Mouse (Mus musculus) cortical plate, adult 2 months (tissue): ENCODE measurements around the gene 1810043G02Rik.

ENCODE experiments used
- CTCF ChIP-seq: fragments of 200-500 bp; IDR thresholded peaks from 2 replicates; pipeline ENCODE4 v1.5.1; 2011; ENCODE audit warnings: mild to moderate bottlenecking, control low read depth, low read length; ENCODE audit not compliant: insufficient read depth; ENCODE audit errors: extremely low read depth
- POLR2A ChIP-seq: fragments of 200-500 bp; IDR thresholded peaks from 2 replicates; pipeline ENCODE4 v1.6.1; 2011; ENCODE audit warnings: mild to moderate bottlenecking, low read length, control low read depth; ENCODE audit not compliant: insufficient read depth; ENCODE audit errors: extremely low read depth

- no peak for TF ChIP-seq CTCF
- TF ChIP-seq POLR2A, result no peak
These were observed 1.7 kb upstream of the 1810043G02Rik start for GRCm38 (mm10) chr10:77976458-77977150.
